Mouse (Mus musculus) embryonic stem cell, embryonic (primary cell): ENCODE data around the gene Ikbip.

Experiments used
- CTCF ChIA-PET, 4 experiments: fragments of 300-600 bp in 2 of 4; fragments of 350-600 bp in 2 of 4; sonication (Branson Sonifier 250); formaldehyde crosslinking; loops; one replicate each; lab custom pipeline; 2022; ENCODE audit warnings: inconsistent platforms in 2 of 4; lab: Charles Lee
- POLR2A ChIA-PET, 4 experiments: fragments of 300-600 bp in 2 of 4; fragments of 350-600 bp in 2 of 4; sonication (Branson Sonifier 250); formaldehyde crosslinking; loops; one replicate each; lab custom pipeline; 2022; ENCODE audit warnings: antibody characterized with exemption in 4 of 4, inconsistent platforms in 1 of 4; lab: Charles Lee

Ikbip gene

GRCm38 (mm10) chr10:91098056-91098455 lies 15.3 kb downstream of the Ikbip start:
- POLR2A ChIA-PET = interaction anchor here in 2 of 4 experiments (1.4 to 2.4 kb wide), 2 partner anchors 11 to 16 kb away, joined by 3 to 7 read pairs; partner anchors contain the start of genes Apaf1 (in 1 of the 2) and Ikbip (in 1 of the 2)
- CTCF ChIA-PET = no interaction called here

DNA sequence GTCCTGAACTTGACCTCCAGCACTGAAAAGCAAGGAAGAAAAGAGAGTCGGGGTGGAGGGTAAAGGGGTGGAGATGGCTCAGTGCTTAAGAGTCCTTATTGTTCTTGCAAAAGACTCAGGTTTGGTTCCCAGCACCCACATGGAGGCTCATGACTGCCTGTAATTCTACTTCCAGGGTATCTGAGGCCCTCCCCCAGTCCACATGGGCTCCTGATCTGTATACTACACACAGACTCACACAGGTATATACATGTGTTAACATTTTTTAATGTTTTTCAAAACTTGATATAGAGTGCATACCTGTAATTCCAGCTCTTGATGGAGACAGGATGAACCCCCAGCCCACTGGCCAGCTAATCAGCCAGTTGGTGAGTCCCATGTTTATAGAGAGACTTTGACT lies 17.4 kb downstream of the Ikbip start:
- POLR2A ChIA-PET = interaction anchor here in 2 of 4 experiments (1.2 to 1.6 kb wide), 3 partner anchors 9 to 18 kb away, joined by 3 to 5 read pairs (median 4); partner anchors contain the start of genes Apaf1 (in 2 of the 2) and Ikbip (in 2 of the 2)
- CTCF ChIA-PET = interaction anchor here in 1 of 4 experiments (1.0 to 1.2 kb wide), 2 partner anchors 32 to 39 kb away, joined by 3 to 4 read pairs; no protein-coding TSS in a partner anchor

DNA sequence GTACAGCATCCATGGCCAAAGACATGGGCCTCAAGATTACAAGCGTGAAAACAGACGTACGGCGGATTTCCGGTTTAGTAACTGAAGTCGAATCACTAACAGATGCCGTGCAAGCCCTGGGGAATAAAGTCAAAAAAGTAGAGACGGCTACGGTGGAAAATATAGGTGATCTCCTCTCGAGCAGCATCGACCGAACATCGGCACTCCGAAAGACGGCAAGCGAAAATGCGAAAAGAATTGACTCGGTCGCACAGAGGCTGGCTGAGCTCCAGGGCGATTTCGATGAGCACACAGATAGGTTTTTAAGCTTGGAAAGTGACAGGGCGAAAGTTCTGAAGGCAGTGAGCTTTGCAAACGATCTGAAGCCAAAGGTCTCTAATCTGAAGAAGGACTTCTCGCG lies 19.2 kb downstream of the Ikbip start:
- CTCF ChIA-PET = interaction anchor here in 1 of 4 experiments (1.0 to 1.2 kb wide), 2 partner anchors 67 to 68 kb away, joined by 3 read pairs; no protein-coding TSS in a partner anchor

DNA sequence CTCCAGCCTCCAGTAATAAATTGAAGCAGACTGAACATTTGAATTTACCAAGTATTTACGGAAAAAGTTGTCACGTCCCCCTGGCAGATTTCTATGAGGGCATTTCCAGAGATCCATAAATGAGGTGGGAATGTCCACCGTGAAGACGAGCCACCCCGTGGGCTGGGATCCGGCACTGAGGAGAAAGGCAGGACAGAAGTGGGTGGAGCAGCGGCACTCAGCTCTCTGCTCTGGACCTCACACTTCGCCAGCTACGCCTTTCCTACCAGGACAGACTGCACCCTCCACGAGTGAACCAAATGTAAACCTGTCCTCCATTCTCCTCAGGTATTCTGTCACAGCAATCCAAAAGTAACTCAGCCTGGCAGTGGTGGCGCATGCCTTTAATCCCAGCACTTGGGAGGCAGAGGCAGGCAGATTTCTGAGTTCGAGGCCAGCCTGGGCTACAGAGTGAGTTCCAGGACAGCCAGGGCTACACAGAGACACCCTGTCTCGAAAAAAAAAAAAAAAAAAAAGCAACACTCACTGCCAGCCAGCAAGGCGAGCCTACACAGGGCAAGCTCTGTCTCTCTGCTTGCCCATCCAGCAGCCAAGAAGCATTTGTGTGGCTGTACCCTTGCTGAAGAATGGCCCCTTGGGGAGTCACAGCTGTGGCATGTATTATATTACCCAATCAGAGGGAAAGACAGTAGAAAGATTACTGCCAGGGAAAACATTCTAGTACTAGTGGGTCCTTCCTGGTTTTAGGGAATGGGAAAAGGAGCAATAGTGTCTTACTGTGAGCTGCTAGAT lies 20.3 kb downstream of the Ikbip start:
- ChIA-PET CTCF (interaction anchor here in 1 of 4 experiments (0.6 to 0.7 kb wide), 5 partner anchors 12 to 72 kb away, joined by 3 to 6 read pairs (median 4); no protein-coding TSS in a partner anchor), POLR2A (interaction anchor here in 3 of 4 experiments (0.6 to 3.0 kb wide), 9 partner anchors 9 to 77 kb away, joined by 3 to 16 read pairs (median 9); partner anchors contain the start of genes Apaf1 (in 2 of the 3) and Ikbip (in 2 of the 3))

More for the DNA sequence above, 19.2 kb downstream of the Ikbip start:
- POLR2A ChIA-PET = interaction anchor here in 3 of 4 experiments (0.6 to 3.0 kb wide), 10 partner anchors 7 to 45 kb away, joined by 3 to 16 read pairs (median 6); partner anchors contain the start of genes Apaf1 (in 2 of the 3) and Ikbip (in 2 of the 3)

DNA sequence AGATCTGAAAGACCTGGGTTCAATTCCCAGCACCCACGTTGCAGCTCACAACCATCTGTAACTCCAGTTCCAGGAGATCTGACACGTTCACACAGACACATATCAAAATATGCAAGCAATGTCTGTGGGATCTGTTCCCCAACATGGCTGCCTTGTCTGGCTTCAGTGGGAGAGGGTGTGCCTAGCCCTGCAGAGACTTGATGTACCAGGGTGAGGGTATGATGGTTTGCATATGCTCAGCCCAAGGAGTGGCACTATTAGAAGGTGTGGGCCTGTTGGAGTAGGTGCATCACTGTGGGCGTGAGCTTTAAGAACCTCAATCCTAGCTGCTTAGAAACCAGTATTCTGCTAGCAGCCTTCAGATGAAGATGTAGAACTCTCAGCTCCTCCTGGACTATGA lies 23.2 kb downstream of the Ikbip start:
- CTCF ChIA-PET = no interaction called here
- POLR2A ChIA-PET = interaction anchor here in 2 of 4 experiments (0.9 to 1.4 kb wide), 3 partner anchors 10 to 17 kb away, joined by 3 read pairs; no protein-coding TSS in a partner anchor

- POLR2A ChIA-PET = interaction anchor here in 3 of 4 experiments (0.7 to 2.7 kb wide), 8 partner anchors 8 to 57 kb away, joined by 3 to 14 read pairs (median 4); partner anchors contain the start of genes Apaf1 (in 2 of the 3) and Ikbip (in 2 of the 3)
- CTCF ChIA-PET = interaction anchor here in 1 of 4 experiments (0.6 to 0.7 kb wide), 2 partner anchors 33 to 67 kb away, joined by 5 to 9 read pairs; no protein-coding TSS in a partner anchor
These were observed 27.1 kb downstream of the Ikbip start for GRCm38 (mm10) chr10:91109841-91110240.

- POLR2A ChIA-PET = interaction anchor here in 3 of 4 experiments (0.6 to 3.0 kb wide), 10 partner anchors 10 to 66 kb away, joined by 3 to 16 read pairs (median 4); partner anchors contain the start of genes Apaf1 (in 2 of the 3) and Ikbip (in 1 of the 3)
- CTCF ChIA-PET = interaction anchor here in 2 of 4 experiments (0.7 to 2.2 kb wide), 2 partner anchors 34 to 56 kb away, joined by 4 to 5 read pairs; partner anchors contain the start of genes Apaf1 (in 1 of the 2) and Ikbip (in 1 of the 2)
These were observed 34.2 kb downstream of the Ikbip start for GRCm38 (mm10) chr10:91116958-91117357.

DNA sequence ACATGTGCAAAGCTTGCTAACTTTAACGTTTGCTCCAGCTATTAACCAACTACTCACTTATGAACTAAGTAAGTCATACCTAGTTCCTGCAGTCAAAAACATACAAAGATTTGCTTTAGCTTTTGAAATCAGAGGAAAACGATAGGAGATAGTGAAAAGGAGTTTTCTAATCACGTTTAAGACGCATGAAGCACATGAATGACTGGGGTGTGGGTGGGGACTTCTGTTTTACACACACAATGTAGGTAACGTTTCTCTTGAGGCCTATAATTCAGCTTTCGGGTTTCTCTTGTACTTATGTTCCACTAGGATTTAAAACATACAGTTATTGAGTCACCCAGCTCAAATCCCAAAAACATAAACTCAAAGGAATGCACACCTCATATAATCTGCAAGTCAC lies 39.9 kb downstream of the Ikbip start:
- POLR2A ChIA-PET = interaction anchor here (0.6 to 3.9 kb wide), 17 partner anchors 8 to 59 kb away, joined by 3 to 16 read pairs (median 6); partner anchors contain the start of genes Apaf1 (in 2 of the 4), Ikbip (in 2 of the 4) and Tmpo (in 1 of the 4)
- CTCF ChIA-PET = interaction anchor here in 1 of 4 experiments (1.1 kb wide), 1 partner anchor 9 kb away, joined by 3 read pairs; no protein-coding TSS in a partner anchor

GRCm38 (mm10) chr10:91123281-91123827 lies 40.6 kb downstream of the Ikbip start:
- CTCF ChIA-PET = interaction anchor here in 1 of 4 experiments (2.0 kb wide), 1 partner anchor 41 kb away, joined by 5 read pairs; the partner anchor contains the start of genes Apaf1 and Ikbip
- POLR2A ChIA-PET = interaction anchor here (0.7 to 3.9 kb wide), 22 partner anchors 8 to 62 kb away, joined by 3 to 16 read pairs (median 4); partner anchors contain the start of genes Apaf1 (in 2 of the 4), Ikbip (in 2 of the 4) and Tmpo (in 1 of the 4)

- ChIA-PET POLR2A (interaction anchor here in 3 of 4 experiments (0.6 to 3.9 kb wide), 31 partner anchors 8 to 112 kb away, joined by 3 to 16 read pairs (median 4); partner anchors contain the start of genes Apaf1 (in 2 of the 3), Ikbip (in 2 of the 3) and Tmpo (in 1 of the 3)), CTCF (interaction anchor here in 3 of 4 experiments (0.6 to 2.0 kb wide), 5 partner anchors 15 to 96 kb away, joined by 3 to 6 read pairs (median 3); partner anchors contain the start of genes Apaf1 (in 1 of the 3) and Ikbip (in 1 of the 3))
These were observed 41.4 kb downstream of the Ikbip start, which contains the start of gene Slc25a3 for GRCm38 (mm10) chr10:91123828-91124822. Gene Slc25a3 (minus strand): TSS chr10:91124059.

GRCm38 (mm10) chr10:91126618-91127355 lies 44.0 kb downstream of the Ikbip start:
- CTCF ChIA-PET = interaction anchor here (0.6 to 1.6 kb wide), 7 partner anchors 10 to 168 kb away, joined by 3 to 6 read pairs (median 4); no protein-coding TSS in a partner anchor
- POLR2A ChIA-PET = interaction anchor here in 3 of 4 experiments (0.6 to 2.0 kb wide), 17 partner anchors 9 to 357 kb away, joined by 3 to 9 read pairs (median 4); partner anchors contain the start of genes Apaf1 (in 2 of the 3) and Ikbip (in 2 of the 3)

- CTCF ChIA-PET = interaction anchor here (0.6 to 1.6 kb wide), 7 partner anchors 10 to 167 kb away, joined by 3 to 6 read pairs (median 4); no protein-coding TSS in a partner anchor
- POLR2A ChIA-PET = interaction anchor here in 3 of 4 experiments (0.9 to 2.0 kb wide), 16 partner anchors 8 to 60 kb away, joined by 3 to 9 read pairs (median 4); partner anchors contain the start of genes Apaf1 (in 2 of the 3) and Ikbip (in 2 of the 3)
These were observed 44.7 kb downstream of the Ikbip start for GRCm38 (mm10) chr10:91127395-91127794.

DNA sequence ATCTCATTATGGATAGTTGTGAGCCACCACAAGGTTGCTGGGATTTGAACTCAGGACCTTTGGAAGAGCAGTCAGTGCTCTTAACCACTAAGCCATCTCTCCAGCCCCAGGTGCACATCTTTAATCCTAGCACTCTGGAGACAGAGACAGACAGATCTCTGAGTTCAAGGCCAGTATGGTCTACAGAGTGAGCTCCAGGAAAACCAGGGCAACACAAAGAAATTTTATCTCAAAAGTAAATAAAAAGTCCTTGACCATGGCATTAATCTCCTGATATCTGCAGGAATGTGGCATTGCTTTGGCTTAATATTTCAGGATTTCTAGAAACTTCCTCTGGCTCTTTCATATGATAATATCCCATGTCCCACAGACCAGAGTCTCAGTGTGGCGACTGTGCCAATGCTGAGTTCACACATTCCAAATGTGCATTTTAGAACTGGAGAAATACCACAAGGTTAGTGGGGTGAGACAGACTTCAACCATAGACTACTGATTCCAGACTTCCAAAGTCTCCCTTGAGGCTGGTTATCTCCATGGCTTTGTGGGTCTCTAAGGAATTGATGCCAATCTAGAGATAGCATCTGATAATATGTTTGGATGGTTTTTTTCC lies 45.9 kb downstream of the Ikbip start:
- POLR2A ChIA-PET = interaction anchor here in 2 of 4 experiments (0.5 to 2.0 kb wide), 4 partner anchors 9 to 38 kb away, joined by 3 to 9 read pairs (median 5); no protein-coding TSS in a partner anchor
- CTCF ChIA-PET = interaction anchor here in 1 of 4 experiments (0.8 kb wide), 1 partner anchor 15 kb away, joined by 3 read pairs; no protein-coding TSS in a partner anchor

DNA sequence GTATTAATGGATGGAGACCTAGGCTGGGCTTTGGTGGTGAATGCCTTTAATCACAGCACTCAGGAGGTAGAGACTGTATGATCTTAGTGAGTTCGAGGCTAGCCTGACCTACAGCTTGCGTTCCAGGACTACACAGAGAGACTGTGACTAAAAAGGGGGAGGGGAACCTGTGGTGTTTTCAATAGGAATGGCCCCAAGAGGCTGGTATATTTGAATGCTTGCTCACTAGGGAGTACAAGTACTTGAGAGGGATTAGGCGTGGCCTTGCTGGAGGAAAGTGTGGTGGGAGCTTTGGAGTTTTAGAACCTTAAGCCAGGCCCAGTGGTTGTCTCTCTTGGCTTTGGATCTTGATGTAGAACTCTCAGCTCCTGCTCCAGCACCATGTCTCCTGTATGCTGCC lies 48.1 kb downstream of the Ikbip start:
- ChIA-PET POLR2A (interaction anchor here in 3 of 4 experiments (0.6 to 6.1 kb wide), 12 partner anchors 8 to 52 kb away, joined by 3 to 33 read pairs (median 6); partner anchors contain the start of genes Apaf1 (in 1 of the 3), Ikbip (in 1 of the 3) and Tmpo (in 1 of the 3)), CTCF (interaction anchor here in 2 of 4 experiments (0.6 to 1.2 kb wide), 2 partner anchors 11 to 129 kb away, joined by 4 to 8 read pairs; no protein-coding TSS in a partner anchor)
